Mouse (Mus musculus) erythroid progenitor cell, adult 5-6 weeks (primary cell): ENCODE results near the gene Clec2g. TPM values are rescaled to one million over a fixed set of nuclear protein-coding genes. Genes with fewer than 3 reads are reported as not detected.
"Not testable (repeated sequence)": the region's sequence is repeated elsewhere in the genome, so short reads cannot be mapped to it uniquely, and the experiment has no call there.

Source experiments
- ATAC-seq: replicated peaks from 2 replicates; pipeline ENCODE4 v1.8.0; 2016; ENCODE audit warnings: moderate number of reproducible peaks, mild to moderate bottlenecking, moderate TSS enrichment, inconsistent platforms; ENCODE audit not compliant: poor library complexity, low FRiP score, severe bottlenecking
- total RNA-seq, 2 experiments: library from RNA; stranded (forward) in 1 of 2; stranded (reverse) in 1 of 2; fragments of 150-400 nt in 1 of 2; fragments of 186-747, 209-891 nt in 1 of 2; gene quantifications; 2 replicates each; pipeline versions ENCODE4 v1.2.3 to v1.2.4; 2015 to 2017; ENCODE audit warnings: low replicate concordance in 2 of 2

The Clec2g gene
- total RNA-seq, 2 experiments from 2014 or later: not detected

GRCm38 (mm10) chr6:129009846-129010504, 75.8 kb downstream of the Clec2g start:
- ATAC-seq: not testable (repeated sequence)

- ATAC-seq: no peak
These were observed 76.3 kb downstream of the Clec2g start for GRCm38 (mm10) chr6:129010505-129010873.

GRCm38 (mm10) chr6:129012012-129012411, 77.8 kb downstream of the Clec2g start:
- ATAC-seq: not testable (repeated sequence)

- ATAC-seq: no peak
These were observed 78.8 kb downstream of the Clec2g start for GRCm38 (mm10) chr6:129012966-129013365.

GRCm38 (mm10) chr6:129013762-129014276, 79.6 kb downstream of the Clec2g start:
- no peak for ATAC-seq

GRCm38 (mm10) chr6:129014399-129014798, 80.2 kb downstream of the Clec2g start:
- ATAC-seq: no peak

- no peak for ATAC-seq
These were observed 93.5 kb downstream of the Clec2g start for GRCm38 (mm10) chr6:129027451-129028248.

GRCm38 (mm10) chr6:129030175-129030824, 96.1 kb downstream of the Clec2g start:
- ATAC-seq: no peak

- no peak for ATAC-seq
These were observed 96.8 kb downstream of the Clec2g start for GRCm38 (mm10) chr6:129030964-129031363.

GRCm38 (mm10) chr6:129033397-129033796, 99.2 kb downstream of the Clec2g start:
- ATAC-seq: no peak

Other genes with a start within 250 kb of the Clec2g start
- not detected in 2 replicates for gene Klrb1, start 211.3 kb upstream of the Clec2g start, total RNA-seq (2015; ENCODE audit: low replicate concordance)
- gene Klrb1, start 211.3 kb upstream of the Clec2g start, total RNA-seq (2017; ENCODE audit: low replicate concordance): not detected in 2 replicates
- gene Klrb1c, start 145.2 kb upstream of the Clec2g start, total RNA-seq (2015; ENCODE audit: low replicate concordance): 10.5 TPM in 1 of 2 replicates, not detected in the other
- 1.3 and 1.5 TPM in 2 replicates for gene Klrb1c, start 145.2 kb upstream of the Clec2g start, total RNA-seq (2017; ENCODE audit: low replicate concordance)
- gene Gm44511, start 108.1 kb upstream of the Clec2g start, total RNA-seq (2015; ENCODE audit: low replicate concordance): not detected in 2 replicates
- not detected in 2 replicates for gene Gm44511, start 108.1 kb upstream of the Clec2g start, total RNA-seq (2017; ENCODE audit: low replicate concordance)
- 2.9 TPM in 1 of 2 replicates, not detected in the other for gene Klrb1b, start 108.0 kb upstream of the Clec2g start, total RNA-seq (2015; ENCODE audit: low replicate concordance)
- gene Klrb1b, start 108.0 kb upstream of the Clec2g start, total RNA-seq (2017; ENCODE audit: low replicate concordance): not detected in 2 replicates
- gene Clec2i, start 46.8 kb upstream of the Clec2g start, total RNA-seq (2015; ENCODE audit: low replicate concordance): 3.2 and 4.6 TPM in 2 replicates
- 7.7 and 13.5 TPM in 2 replicates for gene Clec2i, start 46.8 kb upstream of the Clec2g start, total RNA-seq (2017; ENCODE audit: low replicate concordance)
- 10.1 and 21.4 TPM in 2 replicates for gene BC035044, start 43.3 kb upstream of the Clec2g start, total RNA-seq (2015; ENCODE audit: low replicate concordance)
- gene BC035044, start 43.3 kb upstream of the Clec2g start, total RNA-seq (2017; ENCODE audit: low replicate concordance): 19.9 and 20.8 TPM in 2 replicates
- gene Klrb1f, start 111.5 kb downstream of the Clec2g start, total RNA-seq (2015; ENCODE audit: low replicate concordance): 1.4 and 14.7 TPM in 2 replicates
- gene Klrb1f, start 111.5 kb downstream of the Clec2g start, total RNA-seq (2017; ENCODE audit: low replicate concordance): 2.7 and 4.1 TPM in 2 replicates
- not detected in 2 replicates for gene Clec2e, start 166.5 kb downstream of the Clec2g start, total RNA-seq (2015; ENCODE audit: low replicate concordance)
- gene Clec2e, start 166.5 kb downstream of the Clec2g start, total RNA-seq (2017; ENCODE audit: low replicate concordance): not detected in 2 replicates
- gene Clec2d, start 246.2 kb downstream of the Clec2g start, total RNA-seq (2015; ENCODE audit: low replicate concordance): 2.5 and 14.3 TPM in 2 replicates
- 31.2 and 44.5 TPM in 2 replicates for gene Clec2d, start 246.2 kb downstream of the Clec2g start, total RNA-seq (2017; ENCODE audit: low replicate concordance)